Mouse (Mus musculus): Measurements from ENCODE around the gene Fam78a.

DNA sequence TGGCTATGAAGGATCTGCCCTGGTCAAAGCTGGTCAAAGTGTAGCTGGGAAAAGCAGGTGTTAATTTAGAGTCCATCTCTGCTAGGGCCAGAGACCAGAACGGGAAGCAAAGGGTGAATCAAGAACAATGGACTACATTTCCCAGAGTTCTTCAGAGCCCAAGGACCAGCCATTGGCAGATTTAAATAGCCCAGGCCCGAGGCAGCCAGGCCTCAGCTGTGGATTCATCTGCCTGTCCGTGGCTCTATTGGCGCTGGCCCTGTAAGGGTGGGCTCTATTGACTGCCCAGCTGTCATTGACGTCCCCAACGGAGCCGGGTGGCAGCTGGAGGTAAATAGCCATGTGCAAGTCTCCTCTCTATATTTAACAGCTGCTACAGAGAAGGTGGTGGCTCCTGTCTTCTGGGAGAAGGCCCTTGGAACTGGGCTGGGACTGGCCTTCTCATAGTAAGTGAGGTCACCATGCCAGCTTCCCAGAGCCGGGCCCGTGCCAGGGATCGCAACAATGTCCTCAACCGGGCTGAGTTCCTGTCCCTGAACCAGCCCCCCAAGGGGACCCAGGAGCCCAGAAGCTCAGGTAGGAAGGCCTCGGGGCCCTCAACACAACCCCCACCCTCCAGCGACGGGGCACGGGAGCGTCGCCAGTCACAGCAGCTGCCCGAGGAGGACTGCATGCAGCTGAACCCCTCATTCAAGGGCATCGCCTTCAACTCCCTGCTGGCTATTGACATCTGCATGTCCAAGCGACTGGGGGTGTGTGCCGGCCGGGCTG, 10.9 kb upstream of the Fam78a start, which contains the start of gene Plpp7:
- TF ChIP-seq NELFE (IDR thresholded peaks at IDR 0.05; ENCODE audit: low read depth, low read length) (no peak), MXI1 (IDR thresholded peaks at IDR 0.05; ENCODE audit: low read depth, low read length) (peak; percentile 67), SMC3 (IDR thresholded peaks at IDR 0.05; ENCODE audit: low read depth, low read length) (no peak)

Measured in MEL (cell line).